Mouse (Mus musculus): ENCODE data around the gene Aar2.

Gene Aar2

GRCm38 (mm10) chr2:156617536-156617935, 70.2 kb downstream of the Aar2 start:
- peak; percentile 29; the same call in 1 of the 2 replicates for ATAC-seq (ENCODE audit: low TSS enrichment)
